Mouse (Mus musculus) kidney, embryonic 16.5 days (tissue): Measurements from ENCODE around the gene Kat6b. TPM values are rescaled to one million over a fixed set of nuclear protein-coding genes. Genes with fewer than 3 reads are reported as not detected.

Experiments used
- ATAC-seq: fragments of 200-750 bp; cut with Nextera tagmentation; 2 replicates; pipeline ENCODE4 v1.8.0; 2017; ENCODE audit warnings: moderate TSS enrichment; ENCODE audit not compliant: low FRiP score, low TSS enrichment
- H3K27ac ChIP-seq: fragments of 300-500 bp; sonication (generic); 2 replicates; pipeline ENCODE4 v1.5.1; 2014; ENCODE audit warnings: low read length
- H3K27me3 ChIP-seq: fragments of 300-500 bp; sonication (generic); 2 replicates; pipeline ENCODE4 v1.6.1; 2014; ENCODE audit warnings: low read length, control low read depth, mixed read lengths; ENCODE audit not compliant: insufficient read depth
- H3K36me3 ChIP-seq: fragments of 300-500 bp; sonication (generic); 2 replicates; pipeline ENCODE4 v1.6.1; 2014; ENCODE audit warnings: low read length, control low read depth, mixed read lengths; ENCODE audit not compliant: insufficient read depth
- H3K4me1 ChIP-seq: fragments of 300-500 bp; sonication (generic); 2 replicates; pipeline ENCODE4 v1.6.1; 2014; ENCODE audit warnings: low read length, control low read depth, mixed read lengths; ENCODE audit not compliant: insufficient read depth
- H3K4me2 ChIP-seq: fragments of 300-500 bp; sonication (generic); replicated peaks from 2 replicates; pipeline ENCODE4 v1.6.1; 2014; ENCODE audit warnings: low read depth, low read length
- H3K4me3 ChIP-seq: fragments of 300-500 bp; sonication (generic); 2 replicates; pipeline ENCODE4 v1.5.1; 2014; ENCODE audit warnings: mild to moderate bottlenecking, low read length
- H3K9ac ChIP-seq: fragments of 300-500 bp; sonication (generic); replicated peaks from 2 replicates; pipeline ENCODE4 v1.6.1; 2014; ENCODE audit warnings: low read length
- H3K9me3 ChIP-seq: fragments of 300-500 bp; sonication (generic); 2 replicates; pipeline ENCODE4 v1.6.1; 2016; ENCODE audit warnings: low read length, control low read depth
- WGBS: fragments of 180-500 bp; shearing (Covaris S2); extraction: QIAGEN DNeasy Blood & Tissue Kit; methylation state at CpG from one replicate; pipeline ENCODE4 v1.1.7; 2014; 5-methylcytosine and 5-hydroxymethylcytosine counted together
- polyA plus RNA-seq: library from polyadenylated mRNA; unstranded; fragments of >200 nt; fragmentation: Nextera tagmentation; extraction: Ambion mirVana; gene quantifications from 2 replicates; pipeline ENCODE4 v1.2.1, GENCODE M21; 2015

The Kat6b gene
- polyA plus RNA-seq, 1 experiment from 2014 or later = 12.0 TPM

- Histone ChIP-seq H3K9ac (peak overlapping the region; percentile 79), H3K4me2 (peak overlapping the region; percentile 87), H3K27me3 (no peaks in the 10 kb centered on the region), H3K4me1 (peaks cover 21% of the 10 kb centered on the region), H3K36me3 (no peaks in the 10 kb centered on the region), H3K9me3 (no peaks in the 10 kb centered on the region), H3K4me3 (peak overlapping the region; percentile 70), H3K27ac (peak overlapping the region; percentile 90)
- 0% methylated on average over 33 of the region's 33 CpGs for WGBS
- ATAC-seq = no peak
Observed at GRCm38 (mm10) chr14:21499011-21499581, 17.9 kb downstream of the Kat6b start.

- peak; percentile 11; the same call in 1 of the 2 replicates for ATAC-seq
- no peaks in the 10 kb centered on the region for H3K36me3 ChIP-seq
- peak overlapping the region; percentile 90 for H3K27ac ChIP-seq
- no peaks in the 10 kb centered on the region for H3K27me3 ChIP-seq
- peak overlapping the region; percentile 87 for H3K4me2 ChIP-seq
- no peaks in the 10 kb centered on the region for H3K9me3 ChIP-seq
- H3K4me1 ChIP-seq = peaks cover 25% of the 10 kb centered on the region
- H3K4me3 ChIP-seq = peak overlapping the region; percentile 70
- peak overlapping the region; percentile 79 for H3K9ac ChIP-seq
- WGBS = 2% methylated on average over 27 of the region's 57 CpGs
Observed at GRCm38 (mm10) chr14:21499631-21500153, 18.5 kb downstream of the Kat6b start.

DNA sequence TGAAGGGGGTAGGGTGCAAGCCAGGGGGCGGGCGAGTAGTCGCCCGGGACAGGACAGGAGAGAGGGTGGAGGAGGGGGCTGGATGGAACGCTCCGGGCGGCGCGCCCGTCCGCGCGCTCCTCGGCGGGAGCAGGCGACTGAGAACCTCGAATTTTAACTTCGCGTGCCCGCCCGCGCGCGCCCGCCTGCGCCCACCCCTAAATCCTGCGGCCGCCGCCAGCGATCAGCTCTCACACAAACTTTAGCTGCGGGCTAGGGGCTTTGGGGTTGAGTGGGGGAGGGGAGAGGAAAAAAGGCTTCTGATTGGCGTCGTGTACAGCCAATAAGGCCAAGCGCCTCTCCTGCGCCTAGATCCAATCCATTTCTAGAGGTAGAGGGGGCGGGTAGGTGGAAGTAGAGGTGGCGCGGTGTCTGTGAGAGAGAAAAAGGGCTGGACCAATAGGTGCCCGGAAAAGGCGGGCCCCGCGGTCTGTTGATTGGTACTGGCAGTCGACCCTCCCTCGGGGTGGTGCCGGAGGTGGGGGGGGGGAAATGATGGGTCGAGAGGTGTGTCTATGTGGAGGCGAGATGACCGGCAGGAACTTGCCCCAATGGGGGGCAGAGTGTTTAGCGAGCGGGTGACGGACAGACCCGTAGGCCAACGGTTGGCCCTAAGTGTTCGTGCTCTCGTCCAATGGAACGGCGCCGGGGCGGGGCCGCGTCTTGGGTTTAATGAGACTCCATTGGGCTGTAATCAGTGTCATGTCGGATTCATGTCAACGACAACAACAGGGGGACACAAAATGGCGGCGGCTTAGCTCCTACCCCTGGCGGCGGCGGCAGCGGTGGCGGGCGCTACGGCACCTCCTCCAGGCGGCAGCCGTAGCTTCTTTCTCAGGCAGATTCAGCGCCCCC lies 19.2 kb downstream of the Kat6b start:
- under 1% methylated on average over 70 of the region's 75 CpGs for WGBS
- no peaks in the 10 kb centered on the region for H3K36me3 ChIP-seq
- H3K27me3 ChIP-seq = no peaks in the 10 kb centered on the region
- ATAC-seq = peak; percentile 98
- H3K9ac ChIP-seq = peak overlapping the region; percentile 79
- peak overlapping the region; percentile 70 for H3K4me3 ChIP-seq
- H3K4me1 ChIP-seq = peaks cover 32% of the 10 kb centered on the region
- H3K27ac ChIP-seq = peak overlapping the region; percentile 94
- no peaks in the 10 kb centered on the region for H3K9me3 ChIP-seq
- peak overlapping the region; percentile 87 for H3K4me2 ChIP-seq

DNA sequence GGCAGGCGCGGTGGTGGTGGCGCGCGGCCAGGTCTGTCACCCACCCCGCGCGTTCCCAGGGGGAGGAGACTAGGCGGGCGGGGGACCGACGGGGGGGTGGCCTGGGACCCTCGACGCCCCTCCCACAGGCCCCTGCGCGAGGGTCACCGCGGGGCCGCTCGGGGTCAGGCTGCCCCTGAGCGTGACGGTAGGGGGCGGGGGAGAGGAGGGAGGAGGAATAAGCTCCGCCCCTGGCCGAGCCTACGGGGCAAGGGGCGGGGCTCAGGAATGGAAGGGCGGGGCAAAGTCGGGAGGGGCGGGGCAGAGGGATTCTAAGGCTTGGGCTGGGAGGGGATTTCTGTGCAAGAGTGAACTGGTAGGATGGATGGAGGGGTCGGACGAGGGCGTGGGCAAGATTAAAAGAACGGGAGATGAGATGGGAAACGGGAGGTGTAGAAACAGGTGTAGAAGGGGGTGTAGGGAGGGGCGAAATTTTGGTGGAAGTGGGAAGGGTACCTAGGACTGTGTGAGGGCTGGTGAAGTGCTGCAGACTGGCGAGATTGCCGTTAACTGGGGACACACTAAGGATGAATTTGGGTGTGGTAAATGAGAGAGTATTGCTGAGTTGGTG lies 19.9 kb downstream of the Kat6b start:
- Histone ChIP-seq H3K4me3 (peak overlapping the region; percentile 70), H3K36me3 (no peaks in the 10 kb centered on the region), H3K9me3 (no peaks in the 10 kb centered on the region), H3K4me1 (peaks cover 33% of the 10 kb centered on the region), H3K9ac (peak overlapping the region; percentile 76), H3K27me3 (no peaks in the 10 kb centered on the region), H3K27ac (peak overlapping the region; percentile 94), H3K4me2 (peak overlapping the region; percentile 63)
- ATAC-seq = peak; percentile 24
- 1% methylated on average over 34 of the region's 38 CpGs for WGBS

- no peak overlapping the region for H3K4me2 ChIP-seq
- no peak overlapping the region for H3K27ac ChIP-seq
- H3K9me3 ChIP-seq = no peaks in the 10 kb centered on the region
- no peak for ATAC-seq
- H3K36me3 ChIP-seq = peaks cover 2% of the 10 kb centered on the region; the same call in 1 of the 2 replicates
- no peaks in the 10 kb centered on the region for H3K27me3 ChIP-seq
- peaks cover 28% of the 10 kb centered on the region; the same call in 1 of the 2 replicates for H3K4me1 ChIP-seq
- 30% methylated on average over 4 of the region's 4 CpGs for WGBS
- H3K9ac ChIP-seq = no peak overlapping the region
- no peak overlapping the region for H3K4me3 ChIP-seq
Observed at GRCm38 (mm10) chr14:21505036-21505435, 23.8 kb downstream of the Kat6b start.

- Histone ChIP-seq H3K9me3 (no peaks in the 10 kb centered on the region), H3K4me3 (no peak overlapping the region), H3K4me1 (peaks cover 24% of the 10 kb centered on the region; the same call in 1 of the 2 replicates), H3K36me3 (peaks cover 2% of the 10 kb centered on the region; the same call in 1 of the 2 replicates), H3K27ac (no peak overlapping the region), H3K27me3 (no peaks in the 10 kb centered on the region), H3K4me2 (no peak overlapping the region), H3K9ac (no peak overlapping the region)
- WGBS = 36% methylated on average over 5 of the region's 5 CpGs
- no peak for ATAC-seq
Observed at GRCm38 (mm10) chr14:21507046-21507445, 25.8 kb downstream of the Kat6b start.

DNA sequence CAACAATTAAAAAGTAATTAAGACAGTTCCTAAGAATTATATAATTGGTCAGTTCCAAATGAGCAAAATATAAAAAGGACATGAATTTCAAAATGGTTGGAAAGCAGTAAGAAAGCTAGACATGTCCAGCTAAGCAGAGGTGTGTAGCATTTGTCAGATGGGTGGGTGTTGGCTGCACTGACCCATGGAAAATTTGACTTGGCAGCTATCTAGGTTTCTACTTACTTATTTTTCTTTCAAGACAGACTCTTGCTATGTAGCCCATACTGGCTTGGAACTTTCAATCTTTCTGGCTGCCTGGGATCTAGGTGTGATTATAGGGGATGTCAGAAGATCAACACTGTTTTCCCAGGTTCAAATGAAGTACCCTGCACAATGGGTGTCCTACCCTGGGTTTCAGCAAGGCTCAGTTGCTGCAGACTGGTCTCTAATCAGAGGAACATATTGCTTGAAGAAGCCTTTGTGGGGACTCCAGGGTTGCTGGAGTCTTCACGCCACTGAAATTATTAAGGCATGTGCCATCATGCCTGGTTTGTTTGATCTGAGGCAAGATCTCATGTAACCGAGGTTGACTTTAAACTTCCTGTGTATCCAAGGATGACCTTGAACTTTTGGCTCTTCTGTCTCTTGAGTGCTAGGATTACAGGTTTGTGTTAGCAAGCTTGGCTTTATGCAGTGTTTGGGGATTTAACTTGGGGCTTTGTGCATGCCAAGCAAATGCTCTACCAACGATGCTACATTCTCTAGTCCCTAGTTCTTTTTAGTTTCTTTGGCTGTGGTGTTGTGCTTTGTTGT lies 28.1 kb downstream of the Kat6b start:
- Histone ChIP-seq H3K4me3 (no peak overlapping the region), H3K4me2 (no peak overlapping the region), H3K9ac (no peak overlapping the region), H3K4me1 (peaks cover 19% of the 10 kb centered on the region; the same call in 1 of the 2 replicates), H3K36me3 (peaks cover 2% of the 10 kb centered on the region; the same call in 1 of the 2 replicates), H3K9me3 (no peaks in the 10 kb centered on the region), H3K27ac (no peak overlapping the region), H3K27me3 (no peaks in the 10 kb centered on the region)
- 59% methylated on average over 3 of the region's 3 CpGs for WGBS
- ATAC-seq = no peak

DNA sequence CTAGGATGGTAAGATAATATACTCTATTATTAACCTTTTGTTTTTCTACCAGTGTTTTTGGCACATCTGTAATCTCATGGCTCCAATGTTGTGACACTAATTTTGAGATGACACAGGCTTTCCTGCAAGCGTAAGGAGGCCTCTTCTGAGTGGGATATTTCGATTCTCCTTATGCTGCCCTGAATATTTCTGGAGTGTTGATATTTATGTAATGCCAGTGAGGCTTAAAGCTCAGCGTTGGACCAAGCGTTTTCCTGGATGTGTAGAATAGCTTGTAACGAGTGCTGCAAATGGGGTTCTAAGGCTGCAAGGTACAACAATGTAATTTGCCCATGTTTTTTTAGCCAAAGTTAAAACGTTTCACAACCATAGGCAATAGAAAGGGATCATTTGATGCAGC lies 30.2 kb downstream of the Kat6b start:
- Histone ChIP-seq H3K9ac (no peak overlapping the region), H3K4me3 (no peak overlapping the region), H3K36me3 (peaks cover 4% of the 10 kb centered on the region), H3K4me1 (0 out of 2 replicates have a peak, but pooled peaks cover 9% of the 10 kb centered on the region), H3K27ac (no peak overlapping the region), H3K27me3 (no peaks in the 10 kb centered on the region), H3K4me2 (no peak overlapping the region), H3K9me3 (no peaks in the 10 kb centered on the region)
- WGBS = 84% methylated on average over 6 of the region's 6 CpGs
- no peak for ATAC-seq

DNA sequence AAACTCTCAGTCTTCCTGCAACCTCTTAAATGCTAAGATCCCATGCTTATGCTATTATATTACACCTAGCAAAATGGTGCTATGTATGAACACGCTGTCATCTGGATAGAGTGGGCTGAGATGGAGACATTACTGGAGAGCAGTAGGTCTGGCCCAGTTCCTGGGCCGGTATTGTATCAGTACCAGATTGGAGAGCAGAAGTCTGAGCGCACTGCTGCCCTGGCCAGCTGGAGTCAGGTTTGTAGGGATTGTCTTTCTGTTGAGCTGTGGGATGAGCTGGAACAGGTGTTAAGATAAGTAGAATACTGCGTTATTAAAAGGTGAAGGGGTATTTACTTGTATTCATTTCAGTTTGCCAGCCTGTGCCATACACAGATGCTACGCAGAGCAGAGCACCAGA lies 34.3 kb downstream of the Kat6b start:
- no peak overlapping the region for H3K9ac ChIP-seq
- WGBS = 90% methylated on average over 5 of the region's 5 CpGs
- no peak overlapping the region for H3K4me2 ChIP-seq
- peaks cover 21% of the 10 kb centered on the region for H3K36me3 ChIP-seq
- H3K9me3 ChIP-seq = no peaks in the 10 kb centered on the region
- ATAC-seq = no peak
- H3K27ac ChIP-seq = no peak overlapping the region
- H3K4me3 ChIP-seq = no peak overlapping the region
- H3K27me3 ChIP-seq = no peaks in the 10 kb centered on the region
- no peaks in the 10 kb centered on the region for H3K4me1 ChIP-seq
